Mouse (Mus musculus): ENCODE data around the gene Tnfrsf21.

Gene Tnfrsf21

GRCm38 (mm10) chr17:43016371-43017331 is at the start of gene Tnfrsf21:
Gene Tnfrsf21, plus strand, starts transcription at chr17:43016555.
- DNase-seq: peak; percentile 77 to 79

GRCm38 (mm10) chr17:42968174-42968573 is 48.2 kb upstream of the Tnfrsf21 start:
- no peak for DNase-seq

GRCm38 (mm10) chr17:42975312-42975996 is 40.9 kb upstream of the Tnfrsf21 start:
- no peak for DNase-seq

GRCm38 (mm10) chr17:42977766-42978165 is 38.6 kb upstream of the Tnfrsf21 start:
- no peak for DNase-seq

DNA sequence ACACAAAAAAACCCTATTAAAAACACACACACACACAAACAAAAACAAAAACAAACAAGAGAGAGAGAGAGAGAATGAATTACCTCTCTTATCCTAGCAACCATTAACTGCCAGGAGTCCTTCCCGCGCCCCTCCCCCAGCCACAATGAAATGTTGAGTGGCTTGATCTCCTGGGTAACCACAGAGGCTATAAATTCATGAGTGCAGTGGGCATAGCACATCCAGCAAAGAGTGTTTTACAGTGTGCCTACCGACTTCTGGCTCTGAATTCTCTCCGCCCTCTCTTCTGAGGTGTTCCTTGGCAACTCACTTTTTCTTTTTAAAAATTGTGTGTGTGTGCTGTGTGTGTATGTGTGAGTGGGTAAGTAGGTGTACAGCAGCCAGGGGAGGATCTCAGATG is 38.0 kb upstream of the Tnfrsf21 start:
- DNase-seq: no peak

GRCm38 (mm10) chr17:42981806-42982205 is 34.5 kb upstream of the Tnfrsf21 start:
- DNase-seq: no peak

- no peak for DNase-seq
Measured at GRCm38 (mm10) chr17:42982568-42982967, 33.8 kb upstream of the Tnfrsf21 start.

DNA sequence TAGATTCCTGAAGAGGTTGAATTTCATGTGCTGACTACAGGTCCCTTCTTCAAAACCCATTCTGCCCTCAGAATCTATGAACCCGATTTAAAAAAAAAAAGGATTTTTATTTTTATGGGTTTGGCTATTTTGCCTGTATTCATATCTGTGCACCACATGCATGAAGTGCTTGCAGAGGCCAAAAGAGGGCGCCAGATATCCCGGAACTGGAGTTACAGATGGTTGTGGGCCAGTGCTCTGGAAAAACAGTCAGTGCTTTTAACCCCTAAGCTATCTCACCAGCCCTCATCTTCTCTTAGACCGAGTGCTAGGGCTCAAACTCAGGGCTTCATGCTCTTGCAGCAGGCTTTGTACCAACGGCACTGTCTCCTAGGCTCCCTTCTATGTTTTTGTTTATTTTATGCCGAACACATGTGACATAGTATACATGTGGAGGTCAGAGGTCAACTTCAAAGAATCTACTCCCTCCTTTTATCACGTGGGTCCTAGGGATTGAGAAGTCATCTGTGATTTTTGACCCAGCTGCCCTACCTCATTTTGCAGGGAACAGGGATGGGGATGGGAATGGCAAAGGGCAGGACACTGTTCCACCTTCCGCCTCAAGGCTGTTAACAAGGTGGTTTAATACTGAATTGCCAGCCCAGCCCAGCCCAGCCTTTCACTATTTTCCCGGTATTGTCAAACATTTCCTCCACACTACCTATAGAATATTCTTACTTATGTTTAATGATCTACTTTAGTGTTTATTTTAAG is 30.3 kb upstream of the Tnfrsf21 start:
- peak in 1 of 2 experiments; percentile 19 for DNase-seq

DNA sequence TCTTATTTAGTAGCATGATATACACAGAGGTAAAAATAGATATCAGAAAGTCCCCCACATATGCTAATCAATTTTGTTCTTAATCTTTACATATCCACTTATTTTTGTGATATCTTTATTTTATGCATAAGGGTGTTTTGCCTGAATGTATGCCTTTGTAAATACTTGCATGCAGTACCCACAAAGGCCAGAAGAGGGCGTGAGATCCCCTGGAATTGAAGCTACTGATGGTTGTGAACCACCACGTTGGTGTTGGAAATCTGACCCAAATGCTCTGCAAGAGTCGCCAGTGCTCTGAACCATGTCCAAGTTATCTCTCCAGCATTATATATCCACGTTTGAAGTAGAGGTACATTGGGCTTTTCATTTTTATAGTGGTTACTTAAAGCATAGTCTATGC is 28.7 kb upstream of the Tnfrsf21 start:
- DNase-seq: peak in 1 of 2 experiments; percentile 35

- DNase-seq: no peak
Measured at GRCm38 (mm10) chr17:42989981-42990380, 26.4 kb upstream of the Tnfrsf21 start.

DNA sequence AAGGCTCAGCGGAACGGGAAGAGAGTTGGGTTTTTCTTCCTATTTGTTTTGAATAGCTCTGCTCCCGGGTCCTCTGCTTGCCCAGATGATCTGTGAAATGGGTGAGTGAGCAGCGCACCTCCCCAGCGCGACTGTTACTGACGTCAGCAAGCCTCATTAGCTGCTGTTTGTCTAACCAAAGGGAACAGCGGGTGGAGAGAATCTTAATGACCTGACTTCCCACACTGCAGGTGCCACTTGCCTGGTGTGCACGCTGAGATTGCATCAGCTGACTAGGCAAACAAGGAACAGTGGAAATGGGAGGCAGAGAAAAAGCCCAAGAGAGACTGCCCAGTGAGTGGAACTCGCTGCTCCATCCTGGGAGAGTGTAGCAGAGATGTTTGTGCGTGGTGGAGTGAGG is 25.2 kb upstream of the Tnfrsf21 start:
- no peak for DNase-seq

DNA sequence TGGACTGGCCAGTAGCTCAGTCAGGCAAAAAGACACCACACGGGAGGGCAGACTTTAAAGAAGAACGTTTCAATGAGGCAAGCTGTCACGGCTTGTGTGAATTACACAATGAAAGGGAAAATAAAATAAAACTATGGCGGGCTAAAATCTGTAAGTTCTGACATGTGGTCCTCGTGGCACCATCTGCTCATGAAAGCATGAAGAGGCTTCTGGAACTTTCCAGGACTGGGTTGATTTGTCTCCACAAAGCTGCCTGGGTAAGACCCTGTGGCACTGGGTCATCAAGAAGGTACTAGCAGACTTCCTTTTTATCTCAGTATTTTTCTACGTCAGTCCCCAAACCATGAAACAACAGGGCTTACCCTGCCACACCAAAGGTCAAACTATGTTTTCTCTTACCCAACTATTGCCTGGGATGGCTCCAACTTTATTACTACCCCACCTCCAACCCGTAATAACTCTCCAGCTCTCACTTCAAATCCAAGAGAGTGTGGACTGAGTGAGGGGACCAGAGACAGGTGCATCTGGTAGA is 16.8 kb upstream of the Tnfrsf21 start:
- no peak for DNase-seq

DNA sequence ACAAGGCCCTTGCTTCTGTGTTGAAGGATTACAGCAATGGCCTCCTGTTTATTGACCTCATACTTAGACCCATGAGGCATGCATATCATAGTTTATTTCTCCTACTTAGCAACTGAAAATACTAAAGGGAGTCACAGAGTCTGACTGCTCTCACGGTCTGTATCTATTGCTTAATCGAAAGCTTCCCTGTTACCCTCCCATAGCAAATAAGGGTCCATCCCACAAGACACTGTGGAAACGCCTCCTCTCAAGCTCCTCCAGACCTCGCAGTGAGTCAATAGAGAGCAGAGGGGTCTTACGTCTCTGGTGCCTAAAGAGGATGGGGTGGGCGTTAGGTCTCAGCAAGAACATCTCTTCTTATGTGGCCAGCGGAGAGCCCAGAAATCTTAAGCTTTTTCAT is 15.8 kb upstream of the Tnfrsf21 start:
- no peak for DNase-seq

DNA sequence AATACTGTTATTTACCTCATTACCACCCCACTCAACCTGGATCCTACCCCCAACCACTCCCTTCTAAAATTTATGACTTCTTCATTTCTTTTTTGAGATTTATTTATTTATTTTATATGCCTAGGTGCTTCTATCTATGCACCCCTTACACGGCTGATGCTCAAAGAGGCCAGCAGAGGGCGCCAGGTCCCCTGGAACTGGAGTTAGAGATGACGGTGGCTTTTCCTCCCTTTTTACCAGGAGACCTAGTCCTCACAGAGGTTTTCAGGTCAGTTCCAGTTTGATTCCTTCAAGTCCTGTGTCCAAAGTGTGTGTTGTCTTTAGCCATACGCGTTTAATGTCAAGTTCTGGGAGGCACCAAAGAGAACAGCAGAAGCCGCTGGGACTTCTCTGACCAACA is 3.6 kb upstream of the Tnfrsf21 start:
- DNase-seq: peak in 1 of 2 experiments; percentile 46

- peak; percentile 51 to 59 for DNase-seq
Measured at GRCm38 (mm10) chr17:43017341-43018052, 1.1 kb downstream of the Tnfrsf21 start.

- no peak for DNase-seq
Measured at GRCm38 (mm10) chr17:43018071-43018470, 1.7 kb downstream of the Tnfrsf21 start.

DNA sequence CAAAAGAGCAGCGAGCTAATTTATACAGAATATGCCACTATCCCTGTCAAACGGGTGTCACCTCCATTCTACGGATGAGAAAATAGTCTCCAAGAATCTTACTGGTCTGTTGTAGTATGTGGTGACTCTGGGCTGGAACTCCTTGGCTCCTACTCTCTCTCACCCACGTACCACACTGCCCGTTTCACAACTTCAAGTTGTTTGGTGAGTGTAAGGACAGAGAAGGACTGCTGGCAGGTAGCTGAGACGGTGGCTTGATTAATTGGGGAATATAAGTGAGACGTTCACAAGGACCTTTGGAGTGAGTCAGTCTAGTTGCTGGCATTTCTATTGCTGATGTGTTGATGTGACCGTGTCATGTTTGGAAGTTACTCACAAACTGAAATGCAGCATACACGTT is 3.3 kb downstream of the Tnfrsf21 start:
- no peak for DNase-seq

- DNase-seq: no peak
Measured at GRCm38 (mm10) chr17:43021017-43021416, 4.7 kb downstream of the Tnfrsf21 start.

DNA sequence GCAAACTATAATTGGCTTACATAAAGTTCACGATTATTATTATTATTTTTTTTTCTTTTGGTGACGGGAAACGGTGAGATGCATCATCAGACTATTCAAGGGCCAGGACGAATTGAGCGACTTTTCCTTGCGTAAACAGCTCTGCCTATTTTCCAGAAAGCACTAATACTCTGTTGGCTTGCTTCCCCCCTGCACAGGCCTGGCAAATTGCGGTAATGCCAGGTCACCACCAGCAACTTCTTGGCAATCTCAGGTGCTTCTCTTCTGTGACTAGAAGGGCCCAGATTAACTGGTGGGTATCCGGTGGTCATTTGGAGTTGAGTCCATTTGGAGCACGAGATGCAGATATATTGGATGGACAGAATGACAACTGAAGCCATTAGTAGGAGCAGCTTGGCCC is 5.7 kb downstream of the Tnfrsf21 start:
- DNase-seq: no peak

- DNase-seq: no peak
Measured at GRCm38 (mm10) chr17:43023637-43024217, 7.4 kb downstream of the Tnfrsf21 start.

DNA sequence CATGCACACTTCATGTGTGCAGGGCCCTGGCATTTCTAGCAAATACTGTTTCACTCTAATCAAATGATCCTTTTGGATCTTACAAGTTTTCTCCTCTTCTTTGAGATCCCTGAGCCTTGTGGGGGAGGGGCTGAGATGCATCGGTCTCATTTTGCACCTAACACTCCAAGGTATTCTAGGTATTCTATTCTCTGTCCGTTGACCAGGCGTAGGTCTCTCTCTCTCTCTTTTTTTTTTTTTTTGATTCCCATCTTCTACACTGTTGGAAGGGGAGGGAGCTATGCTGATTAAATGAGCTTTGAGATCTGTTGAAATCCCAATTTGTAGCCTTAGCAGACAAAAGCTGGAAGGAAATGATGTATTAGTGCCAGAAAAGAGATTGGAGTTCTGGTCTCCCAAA is 8.2 kb downstream of the Tnfrsf21 start:
- DNase-seq: no peak

GRCm38 (mm10) chr17:43025048-43025447 is 8.7 kb downstream of the Tnfrsf21 start:
- no peak for DNase-seq

All from spleen, adult 18-20 months (tissue).